Mouse (Mus musculus) adrenal gland, adult (tissue): ENCODE measurements at regions not wholly inside any gene's neighbourhood (a gene's known extent, or its start where the extent isn't known, plus 50 kb on each side); places are given as distances from the start of the nearest gene placed in this dataset.

Experiments
- DNase-seq, 2 experiments: peaks; one replicate each; pipeline ENCODE4 v3.0.0; 2022 to 2023; ENCODE audit warnings: low spot score in 1 of 2; ENCODE audit not compliant: inconsistent age in 2 of 2

DNA sequence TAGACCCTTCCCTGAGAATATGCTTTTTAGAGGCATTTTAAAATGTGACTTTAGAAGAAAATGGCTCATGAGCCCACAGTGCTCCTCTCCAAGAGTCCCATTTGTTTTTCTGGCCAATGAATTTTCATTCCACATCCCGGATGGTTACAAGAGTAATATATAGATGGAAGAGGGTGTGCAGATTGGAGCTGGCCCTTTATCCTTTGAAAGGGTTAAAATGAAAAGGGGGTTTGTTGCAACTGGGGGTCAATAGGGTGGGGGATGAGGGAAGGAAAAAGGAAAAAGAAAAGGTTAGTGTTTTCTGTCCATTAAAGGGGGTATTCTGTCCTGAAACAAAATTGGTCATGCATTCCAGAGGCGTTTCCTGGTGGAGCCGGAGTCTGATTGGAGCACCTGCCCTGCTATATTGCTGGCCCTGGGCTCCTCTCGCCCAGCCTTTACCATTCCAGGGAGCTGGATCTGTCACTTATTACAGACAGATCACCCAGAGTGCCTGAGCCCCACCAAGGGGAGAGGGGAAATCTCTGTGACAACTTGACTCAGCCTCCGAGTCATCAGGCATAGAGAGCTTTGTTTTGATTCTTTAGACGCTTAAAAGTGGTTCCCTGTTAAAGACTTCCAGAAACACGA, 666.7 kb downstream of the Pkhd1 start:
- DNase-seq: no peak

DNA sequence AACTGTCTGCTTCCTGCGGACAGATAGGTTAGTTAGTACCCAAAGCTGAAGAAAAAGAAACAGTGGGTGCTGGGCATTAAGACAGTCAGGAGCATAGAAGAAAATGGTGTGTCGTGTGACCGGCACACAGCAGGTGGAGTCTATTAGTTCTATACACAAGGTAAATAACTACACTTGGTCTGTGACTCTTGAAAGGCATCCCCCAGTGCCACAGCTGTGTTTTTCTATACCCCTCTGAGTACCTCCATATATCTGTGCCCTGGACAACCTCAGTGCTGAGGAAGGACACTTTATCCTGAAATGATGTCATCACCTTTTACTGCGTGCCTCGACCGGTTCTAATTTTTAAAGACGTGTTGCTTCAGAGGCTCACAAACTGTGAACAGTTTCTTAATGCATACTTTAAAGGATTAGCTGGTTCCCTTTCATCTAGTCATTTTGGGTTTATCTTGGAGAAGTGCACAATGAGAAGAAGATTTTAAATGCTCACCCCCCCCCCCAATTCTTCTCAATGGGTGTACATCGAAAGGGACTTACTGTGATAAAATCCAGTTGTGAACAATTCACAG, 666.1 kb downstream of the Pkhd1 start:
- DNase-seq: no peak

DNA sequence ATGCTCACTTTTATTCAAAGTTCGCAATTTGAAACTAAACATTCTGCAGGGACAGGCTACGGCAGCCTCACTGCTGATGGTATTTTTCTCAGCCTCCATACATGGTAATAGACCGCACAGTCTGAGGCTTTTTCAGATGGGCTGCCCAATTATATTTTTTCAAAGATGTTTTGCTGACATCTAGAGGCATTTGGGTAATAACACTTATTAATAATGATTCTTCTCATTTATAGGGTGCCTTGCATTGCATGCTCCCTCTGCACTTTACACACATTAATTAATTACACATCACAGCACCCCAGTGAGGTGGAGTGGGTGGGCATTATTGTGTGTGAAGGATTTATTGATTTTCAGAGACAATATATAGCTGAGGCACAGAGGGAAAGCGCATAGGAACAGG, 644.5 kb downstream of the Pkhd1 start:
- peak in 1 of 2 experiments; percentile 29 for DNase-seq

DNA sequence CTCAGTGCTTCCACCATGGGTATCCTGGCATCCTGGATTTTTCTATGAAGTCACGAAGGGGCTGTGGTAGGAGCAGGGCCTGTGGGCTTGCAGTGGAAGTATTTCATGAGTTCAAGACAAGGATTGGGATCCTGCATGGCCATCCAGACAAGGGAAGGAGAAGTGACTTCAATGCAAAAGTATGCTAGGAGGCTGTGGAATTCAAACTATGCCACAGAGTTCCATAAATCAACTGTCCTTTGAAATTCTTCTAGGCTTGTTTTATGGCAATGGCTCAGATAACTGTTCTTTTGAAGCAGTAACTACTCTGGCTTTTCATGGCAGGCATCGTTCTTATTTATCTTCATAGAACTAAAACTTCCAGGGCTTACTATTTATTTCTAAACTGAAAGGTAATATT, 643.9 kb downstream of the Pkhd1 start:
- DNase-seq: peak in 1 of 2 experiments; percentile 26

DNA sequence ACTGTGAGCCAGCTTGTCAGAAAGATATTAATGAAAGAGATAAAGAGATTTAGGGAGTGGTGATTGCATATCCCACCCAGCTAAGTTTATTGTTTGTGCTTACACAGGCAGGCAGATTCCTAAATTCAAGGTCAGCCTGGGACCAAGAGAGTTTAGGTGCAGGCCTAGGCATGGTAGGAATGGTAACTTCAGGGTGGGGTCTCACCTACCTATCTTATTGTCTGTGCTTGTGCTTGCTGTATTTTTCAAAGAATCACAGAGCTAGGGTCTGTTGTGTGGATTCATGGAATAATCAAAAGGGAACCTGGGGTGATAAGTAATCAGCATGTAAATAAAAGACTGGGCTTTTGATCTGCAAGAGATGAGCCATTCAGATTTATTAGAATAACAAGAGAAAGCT, 642.4 kb downstream of the Pkhd1 start:
- DNase-seq: no peak

DNA sequence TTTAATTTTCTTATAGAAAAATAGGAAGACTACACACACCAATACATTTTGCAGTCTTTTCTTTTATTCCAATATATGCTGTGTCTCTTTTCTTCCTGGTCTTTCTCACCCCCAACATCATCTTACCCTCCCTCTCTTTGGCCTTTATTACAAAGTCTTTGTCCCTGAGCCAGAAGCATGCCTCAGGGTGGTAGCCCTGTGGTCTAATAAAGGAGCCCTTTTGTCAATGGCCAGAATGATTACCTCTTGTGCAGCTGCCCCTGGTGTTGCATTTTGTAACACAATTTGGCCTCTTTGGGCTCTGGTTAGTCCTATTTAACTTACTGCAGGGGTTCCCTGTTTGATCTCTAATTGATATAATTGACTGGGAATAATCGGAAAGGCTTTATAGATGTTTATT, 636.7 kb downstream of the Pkhd1 start:
- DNase-seq: peak; percentile 4 to 21

DNA sequence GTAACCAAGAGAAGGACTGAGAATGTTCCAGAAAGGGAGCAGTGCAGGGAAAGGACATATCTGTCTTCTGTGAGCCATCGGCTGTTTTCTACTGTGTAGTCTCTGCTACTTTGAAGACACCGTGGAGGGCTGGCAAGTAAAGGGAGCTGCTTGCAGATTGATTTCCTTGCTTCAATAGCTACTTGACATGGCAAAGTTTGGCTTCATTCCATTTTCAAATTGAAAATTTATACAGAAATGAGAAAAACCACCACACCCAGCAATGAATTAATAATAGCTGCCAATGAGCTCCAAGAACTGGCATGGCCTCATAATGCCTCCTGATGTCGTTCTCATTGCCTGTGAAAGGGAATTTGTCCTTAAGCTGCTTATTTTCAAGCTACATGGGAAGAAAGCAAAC, 635.1 kb downstream of the Pkhd1 start:
- no peak for DNase-seq

DNA sequence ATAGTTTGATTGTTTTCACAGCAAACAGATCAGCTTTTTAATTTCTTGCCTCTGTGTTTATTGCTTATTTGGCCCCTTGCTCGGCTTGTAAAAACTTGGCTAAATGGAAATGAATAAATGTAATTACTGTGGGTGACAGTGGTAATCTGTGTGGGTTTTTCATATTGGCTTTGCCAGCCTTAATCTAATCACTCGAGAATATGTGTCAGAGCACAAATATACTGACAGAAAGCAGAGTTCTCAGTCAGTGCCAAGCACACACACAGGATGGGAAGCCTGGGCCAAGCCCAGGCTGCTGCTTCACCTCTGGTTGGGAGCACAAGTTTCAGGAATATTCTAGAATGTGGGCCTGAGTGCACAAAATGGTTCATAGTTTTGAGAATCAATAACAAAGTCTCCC, 634.4 kb downstream of the Pkhd1 start:
- peak; percentile 6 to 30 for DNase-seq

DNA sequence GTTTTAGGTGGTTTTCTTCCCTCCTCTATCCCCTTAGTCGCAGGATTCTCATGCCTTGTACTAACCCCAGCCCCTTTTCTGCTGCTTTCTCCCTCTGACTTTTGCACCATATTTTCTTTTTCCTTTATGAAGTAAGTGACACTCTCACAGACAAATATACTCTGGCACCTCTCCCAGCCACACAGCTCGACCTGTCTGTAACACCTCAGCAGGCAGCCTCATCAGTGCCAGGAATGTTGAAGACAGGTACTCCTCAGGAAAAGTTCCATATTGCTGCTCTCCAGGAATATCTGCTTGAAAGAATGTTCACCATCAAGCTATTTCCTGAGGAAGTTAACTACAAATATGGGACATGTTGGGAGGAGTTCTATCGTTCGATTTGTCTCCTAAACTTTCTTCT, 627.9 kb downstream of the Pkhd1 start:
- DNase-seq: no peak
